Mouse (Mus musculus): ENCODE results near the gene Gm5426.
A peak's percentile ranks its signal among the peaks of the same experiment; 100 is the strongest.
"Not testable (repeated sequence)": the region's sequence is repeated elsewhere in the genome, so short reads cannot be mapped to it uniquely, and the experiment has no call there.

The Gm5426 gene

DNA sequence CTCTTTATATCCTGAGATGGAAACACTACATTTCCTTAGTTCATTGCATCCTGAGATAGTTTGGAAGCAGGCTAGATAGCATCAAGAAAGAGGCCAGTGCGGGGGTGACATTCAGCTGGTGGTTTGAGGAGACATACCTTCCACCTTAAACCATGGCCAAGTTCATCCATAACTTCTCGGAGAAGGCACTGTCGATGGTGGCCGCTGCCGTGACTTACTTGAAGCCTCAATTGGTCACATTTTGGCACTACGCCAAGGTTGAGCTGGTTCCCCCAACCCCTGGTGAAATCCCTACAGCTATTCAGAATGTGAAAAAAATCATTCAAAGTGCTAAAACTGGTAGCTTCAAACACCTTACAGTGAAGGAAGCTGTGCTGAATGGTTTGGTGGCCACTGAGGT is at the start of gene Gm5426:
Gm5426 (plus strand) TSS at position 153 of the 400 bp plus-strand sequence.
- not testable (repeated sequence) for DNase-seq (ENCODE audit: low spot score in 2 of 2)

GRCm38 (mm10) chr10:96089744-96090143 is 46.7 kb upstream of the Gm5426 start:
- DNase-seq (ENCODE audit: low spot score in 2 of 2): no peak

- DNase-seq (ENCODE audit: low spot score in 2 of 2): no peak
Observed at GRCm38 (mm10) chr10:96090388-96090787, 46.0 kb upstream of the Gm5426 start.

GRCm38 (mm10) chr10:96093890-96094531 is 42.4 kb upstream of the Gm5426 start:
- no peak for DNase-seq (ENCODE audit: low spot score in 2 of 2)

GRCm38 (mm10) chr10:96094559-96094958 is 41.8 kb upstream of the Gm5426 start:
- no peak for DNase-seq (ENCODE audit: low spot score in 2 of 2)

DNA sequence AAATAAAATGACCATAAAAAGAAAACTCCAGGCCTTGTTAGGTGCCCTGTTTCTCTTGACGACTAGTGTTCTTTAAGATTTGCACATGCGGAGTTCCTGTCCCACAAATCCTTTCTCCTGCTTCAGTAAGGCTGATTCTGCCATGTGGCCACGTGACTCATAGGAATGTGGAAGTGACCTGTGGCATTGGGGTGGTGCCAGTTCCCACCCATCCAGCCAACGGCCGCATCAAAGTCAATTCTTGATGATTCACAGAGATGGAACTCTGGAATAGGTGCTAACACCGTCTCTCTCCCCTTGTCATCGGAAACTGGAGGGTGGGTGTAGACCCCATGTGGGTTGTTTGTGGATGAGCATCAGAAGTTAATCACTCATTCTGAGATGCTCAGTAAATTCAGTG is 39.7 kb upstream of the Gm5426 start:
- no peak for DNase-seq (ENCODE audit: low spot score in 2 of 2)

DNA sequence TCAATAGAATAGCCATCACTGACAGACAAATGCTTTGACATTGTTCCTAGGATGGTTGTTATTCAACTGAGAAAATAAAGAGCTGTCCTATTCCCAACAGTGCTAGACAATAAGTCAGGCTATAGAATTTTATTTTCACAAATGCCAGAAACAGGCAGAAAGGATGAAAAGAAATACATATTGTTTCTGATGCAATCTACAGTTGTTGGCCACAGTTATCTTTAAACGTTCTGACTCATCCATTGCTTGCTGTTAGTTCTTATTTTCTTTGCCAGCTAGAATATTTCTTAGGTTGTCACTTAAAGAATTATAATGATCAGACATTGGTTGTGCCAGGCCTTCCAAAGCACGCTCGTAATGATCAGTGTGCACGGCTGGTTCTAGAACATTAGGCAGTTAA is 35.4 kb upstream of the Gm5426 start:
- no peak for DNase-seq (ENCODE audit: low spot score in 2 of 2)

- DNase-seq (ENCODE audit: low spot score in 2 of 2): no peak
Observed at GRCm38 (mm10) chr10:96104158-96104557, 32.2 kb upstream of the Gm5426 start.

- DNase-seq (ENCODE audit: low spot score in 2 of 2): no peak
Observed at GRCm38 (mm10) chr10:96104624-96105023, 31.8 kb upstream of the Gm5426 start.

- no peak for DNase-seq (ENCODE audit: low spot score in 2 of 2)
Observed at GRCm38 (mm10) chr10:96105124-96105523, 31.3 kb upstream of the Gm5426 start.

DNA sequence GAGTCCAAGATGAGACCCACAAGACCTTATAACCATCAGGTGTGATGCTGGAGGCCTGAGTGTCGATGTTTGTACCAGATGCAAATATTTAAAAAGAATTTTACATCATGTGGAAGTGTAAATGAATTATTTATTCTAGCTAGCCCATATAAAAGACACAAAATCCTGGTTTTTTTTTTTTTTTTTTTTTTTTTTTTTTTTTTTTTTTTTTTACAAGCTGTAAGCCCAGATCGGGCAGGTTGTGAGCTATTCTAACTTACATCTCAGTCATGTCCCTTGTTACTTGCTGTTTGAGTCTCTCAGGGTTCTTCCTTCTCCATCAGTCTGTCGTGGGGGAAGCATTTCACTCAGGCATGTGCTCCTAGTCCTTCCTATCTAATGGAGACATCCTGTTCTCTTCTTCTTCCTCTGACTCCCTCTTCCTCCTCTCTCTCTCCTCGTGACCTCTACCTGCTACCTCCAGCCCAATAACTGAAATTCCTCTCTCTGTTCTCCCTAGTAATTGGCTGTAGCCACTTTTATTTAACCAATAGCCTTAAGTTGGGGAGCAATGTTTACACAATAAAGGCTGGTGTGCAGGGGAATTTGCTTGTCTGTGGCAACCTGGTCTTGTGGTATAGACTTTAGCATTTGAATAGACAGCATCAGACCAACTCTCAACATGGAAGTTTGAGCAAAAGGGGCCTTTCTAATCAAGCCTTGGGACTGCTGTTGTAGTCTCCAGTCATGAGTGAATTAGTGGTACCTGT is 29.3 kb upstream of the Gm5426 start:
- no peak for DNase-seq (ENCODE audit: low spot score in 2 of 2)

- no peak for DNase-seq (ENCODE audit: low spot score in 2 of 2)
Observed at GRCm38 (mm10) chr10:96107825-96108224, 28.6 kb upstream of the Gm5426 start.

DNA sequence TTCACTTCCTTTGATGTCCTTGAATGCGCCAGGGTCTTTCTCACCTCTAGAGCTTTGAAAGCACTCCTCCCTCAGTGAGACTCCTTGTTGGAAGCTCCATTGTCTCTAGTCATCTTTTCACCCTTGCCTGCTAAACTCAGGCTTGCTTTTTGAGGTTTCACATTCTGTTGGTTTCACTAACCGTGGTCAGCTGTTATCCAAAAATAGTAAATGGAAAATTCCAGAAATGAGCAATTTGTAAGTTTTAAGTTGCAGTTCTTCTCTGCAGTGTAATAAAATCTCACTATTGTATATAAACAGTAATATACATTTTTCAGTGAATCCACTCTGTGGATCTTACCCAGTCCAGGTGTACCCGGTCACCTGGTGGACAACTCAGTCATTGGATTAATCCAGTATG is 21.1 kb upstream of the Gm5426 start:
- no peak for DNase-seq (ENCODE audit: low spot score in 2 of 2)

- no peak for DNase-seq (ENCODE audit: low spot score in 2 of 2)
Observed at GRCm38 (mm10) chr10:96120821-96121220, 15.6 kb upstream of the Gm5426 start.

GRCm38 (mm10) chr10:96121249-96122010 is 15.0 kb upstream of the Gm5426 start:
- DNase-seq (ENCODE audit: low spot score in 2 of 2): no peak

DNA sequence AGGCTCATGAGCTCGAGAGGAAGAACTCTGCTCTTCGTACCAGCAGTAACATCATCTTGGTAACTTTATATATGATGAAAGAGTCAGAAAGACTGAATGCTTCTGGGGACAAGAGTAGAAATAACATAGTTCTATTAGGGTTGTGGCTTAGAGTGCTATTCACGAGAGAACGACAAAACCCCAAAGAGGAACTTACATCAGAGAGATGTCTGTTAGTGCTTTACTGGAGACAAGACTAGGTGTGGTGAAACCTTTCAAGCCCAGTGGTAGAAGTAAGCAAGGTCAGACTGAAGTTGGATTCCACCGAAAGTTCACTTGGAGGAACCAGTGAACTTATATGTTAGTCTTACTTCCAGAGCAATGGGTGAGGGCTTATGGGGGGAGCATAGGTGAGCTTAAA is 12.5 kb upstream of the Gm5426 start:
- no peak for DNase-seq (ENCODE audit: low spot score in 2 of 2)

GRCm38 (mm10) chr10:96124290-96124689 is 12.1 kb upstream of the Gm5426 start:
- DNase-seq (ENCODE audit: low spot score in 2 of 2): no peak

GRCm38 (mm10) chr10:96125771-96126454 is 10.5 kb upstream of the Gm5426 start:
- peak in 1 of 2 experiments; percentile 18 for DNase-seq (ENCODE audit: low spot score in 2 of 2)

DNA sequence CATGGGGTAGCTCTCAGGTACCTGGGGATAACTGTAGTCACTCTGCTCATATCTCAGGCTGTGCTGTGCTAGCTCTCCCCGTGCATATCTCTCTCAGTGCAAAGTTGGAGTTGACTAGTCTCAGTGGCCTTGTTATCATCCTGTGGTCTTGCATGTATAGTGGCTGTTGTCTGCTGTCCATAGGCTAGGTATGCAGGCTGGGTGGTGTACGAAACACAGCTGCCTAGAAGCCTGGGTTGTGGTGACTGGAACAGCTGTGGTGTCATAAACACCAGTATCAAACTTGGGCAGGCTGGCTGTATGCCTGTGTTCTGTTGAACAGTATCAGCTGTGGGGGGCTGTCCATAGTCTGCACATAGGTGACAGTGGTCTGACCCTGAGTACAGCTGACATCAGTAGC is 7.2 kb upstream of the Gm5426 start:
- no peak for DNase-seq (ENCODE audit: low spot score in 2 of 2)

- no peak for DNase-seq (ENCODE audit: low spot score in 2 of 2)
Observed at GRCm38 (mm10) chr10:96130406-96130805, 6.0 kb upstream of the Gm5426 start.

GRCm38 (mm10) chr10:96131112-96131511 is 5.3 kb upstream of the Gm5426 start:
- DNase-seq (ENCODE audit: low spot score in 2 of 2): no peak

GRCm38 (mm10) chr10:96132161-96132560 is 4.2 kb upstream of the Gm5426 start:
- DNase-seq (ENCODE audit: low spot score in 2 of 2): peak; percentile 44 to 64
